Mouse (Mus musculus) embryo, embryonic 10 days (tissue): Measurements from ENCODE around the gene Bik.
A peak's percentile ranks its signal among the peaks of the same experiment; 100 is the strongest.
"Not testable (repeated sequence)": the region's sequence is repeated elsewhere in the genome, so short reads cannot be mapped to it uniquely, and the experiment has no call there.

Source experiments
- DNase-seq: peaks from one replicate; pipeline ENCODE4 v3.0.0-alpha.2; 2015; ENCODE audit warnings: low spot score

The Bik gene

GRCm38 (mm10) chr15:83526424-83527091, at the start of gene Bik:
TSS of gene Bik (plus strand) at chr15:83526862.
- DNase-seq: peak; percentile 74

DNA sequence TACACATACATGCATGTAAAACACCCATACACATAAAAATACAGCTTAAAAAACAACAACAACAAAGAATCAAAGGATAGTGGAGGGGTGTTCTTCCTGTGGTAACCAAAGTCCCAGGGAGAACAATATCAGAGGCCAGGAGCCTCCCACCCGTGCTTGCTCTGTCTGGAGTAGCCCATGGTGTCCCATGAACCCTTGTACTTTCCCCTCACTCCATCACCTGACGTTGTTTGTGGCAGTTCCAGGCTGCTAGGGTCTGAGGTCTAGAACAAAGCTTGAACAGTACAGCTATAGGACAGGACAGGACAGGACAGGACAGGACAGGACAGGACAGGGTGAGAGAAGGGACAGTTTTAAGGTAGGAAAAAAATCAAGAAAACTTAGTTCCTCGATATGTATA, 48.6 kb upstream of the Bik start:
- DNase-seq: no peak

DNA sequence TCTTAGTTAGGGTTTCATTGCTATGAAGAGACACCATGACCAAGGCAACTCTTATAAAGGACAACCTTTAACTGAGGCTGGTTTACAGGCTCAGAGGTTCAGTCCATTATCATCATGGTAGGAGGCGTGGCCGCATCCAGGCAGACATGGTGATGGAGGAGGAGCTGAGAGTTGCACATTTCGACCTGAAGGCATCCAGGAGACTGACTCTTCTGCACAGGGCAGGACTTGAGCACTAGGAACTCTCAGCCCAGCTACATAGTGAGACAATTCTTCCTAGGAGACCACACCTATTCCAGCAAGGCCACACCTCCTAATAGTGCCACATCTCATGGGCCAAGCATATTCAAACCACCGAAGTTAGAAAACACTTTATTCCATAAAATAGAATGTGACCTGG, 46.8 kb upstream of the Bik start:
- no peak for DNase-seq

DNA sequence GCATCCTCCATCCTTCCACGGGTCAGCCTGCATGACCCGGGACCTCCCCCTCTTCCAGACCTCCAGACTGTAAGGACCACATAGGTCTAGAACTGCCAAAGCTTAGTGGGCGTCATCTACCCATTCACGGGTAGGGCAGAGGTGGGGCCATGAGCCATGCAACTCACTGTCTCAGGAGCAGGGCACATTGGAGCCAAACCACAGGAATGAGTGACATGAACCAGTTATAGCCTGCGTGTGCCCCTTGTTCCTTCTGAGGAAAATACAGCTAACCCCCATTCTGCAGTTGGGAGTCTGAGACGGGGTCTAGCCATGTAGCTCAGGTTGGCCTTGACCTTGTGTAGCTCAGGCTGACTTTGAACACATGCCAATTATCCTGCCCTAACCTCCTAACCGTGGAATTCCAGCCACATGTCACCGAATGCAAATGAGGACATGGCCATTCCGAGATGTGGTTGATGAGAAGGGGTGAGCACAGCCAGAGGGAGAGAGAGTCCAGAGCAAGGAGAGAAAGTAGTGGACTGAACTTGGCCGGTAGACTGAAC, 45.4 kb upstream of the Bik start:
- DNase-seq: no peak

DNA sequence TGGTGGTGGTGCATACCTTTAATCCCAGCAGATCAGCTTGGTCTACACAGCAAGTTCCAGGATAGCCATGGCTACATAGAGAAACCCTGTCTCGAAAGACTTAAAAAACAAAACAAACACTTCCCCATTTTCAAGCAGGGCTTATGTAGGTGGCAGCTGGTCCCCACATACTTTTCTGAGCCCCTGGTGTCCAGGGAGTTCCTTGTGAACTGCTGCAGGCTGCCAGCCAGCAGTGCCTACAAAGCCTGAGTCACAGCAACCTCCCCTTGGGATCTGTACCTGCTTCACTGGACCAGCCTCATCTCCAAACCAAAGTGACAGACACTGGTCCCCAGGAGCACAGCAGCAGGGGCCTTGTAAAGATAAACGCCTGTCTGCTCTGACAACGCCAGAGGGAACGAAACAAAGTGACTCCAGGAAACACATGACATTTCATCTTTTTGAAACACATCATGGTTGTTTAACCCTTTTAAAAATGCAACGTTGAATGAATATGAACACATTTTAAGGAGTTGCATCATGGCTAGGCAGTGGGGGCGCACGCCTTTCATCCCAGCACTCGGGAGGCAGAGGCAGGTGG, 43.9 kb upstream of the Bik start:
- DNase-seq: no peak

DNA sequence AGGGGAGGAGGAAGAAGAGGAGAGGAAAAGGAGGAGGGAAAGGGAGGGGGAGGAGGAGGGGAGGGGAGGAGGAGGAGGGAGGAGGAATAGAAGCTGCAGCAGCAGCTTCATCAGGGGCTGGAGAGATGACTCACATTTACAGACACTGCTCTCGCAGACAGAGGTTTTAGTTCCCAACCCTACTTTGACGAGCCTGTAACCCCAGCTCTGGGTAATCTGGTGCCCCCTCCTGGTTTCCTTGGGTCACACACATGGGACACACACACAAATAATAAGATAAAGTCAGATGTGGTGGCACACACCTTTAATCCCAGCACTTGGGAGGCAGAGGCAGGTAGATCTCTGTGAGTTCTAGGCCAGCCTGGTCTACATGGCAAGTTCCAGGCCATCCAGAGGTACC, 43.2 kb upstream of the Bik start:
- no peak for DNase-seq

DNA sequence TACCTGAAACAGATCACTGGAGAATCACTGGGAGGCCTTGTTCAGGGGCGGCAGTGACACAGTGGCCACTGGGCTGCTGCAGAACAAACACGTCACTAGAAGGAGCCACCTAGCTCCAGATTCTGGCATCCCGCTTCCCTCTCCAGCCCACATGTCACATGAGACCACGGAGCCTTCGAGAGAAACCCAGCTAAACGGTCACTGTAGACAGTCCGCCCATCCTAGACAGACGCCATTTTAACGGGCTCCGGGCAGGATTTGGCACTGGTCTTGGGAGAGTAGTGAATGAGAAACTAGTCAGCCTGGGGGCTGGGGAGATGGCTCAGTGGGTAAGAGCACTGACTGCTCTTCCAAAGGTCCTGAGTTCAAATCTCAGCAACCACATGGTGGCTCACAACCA, 42.4 kb upstream of the Bik start:
- no peak for DNase-seq

DNA sequence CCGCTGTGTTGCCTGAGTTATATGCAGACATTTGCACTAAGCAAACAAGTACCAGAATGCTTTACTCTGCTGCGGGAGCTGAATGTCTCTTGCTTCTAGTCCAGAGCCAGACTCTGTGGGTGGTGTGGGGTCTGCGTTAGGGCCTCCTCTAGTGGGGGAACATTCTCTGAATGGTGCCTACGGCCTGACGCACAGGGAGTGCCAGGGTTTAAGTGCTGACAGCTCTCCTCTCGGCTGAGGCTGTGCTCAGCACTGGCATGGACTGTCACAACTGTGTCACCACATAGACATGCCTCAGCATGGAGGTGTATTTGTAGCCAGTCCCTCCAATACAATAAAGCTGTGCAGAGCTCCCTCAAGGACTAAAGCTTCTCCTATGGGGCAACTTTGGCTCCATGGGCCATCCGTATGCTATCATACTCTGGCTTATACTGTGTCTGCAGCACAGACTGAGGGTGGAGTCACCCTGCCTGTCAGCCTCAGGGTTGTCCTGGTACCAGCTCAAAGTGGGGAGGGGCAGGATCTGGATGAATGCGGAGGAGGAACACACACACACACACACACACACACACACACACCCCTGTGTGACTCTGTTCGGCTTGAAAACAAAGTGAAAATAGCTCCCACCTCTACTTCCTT, 39.1 kb upstream of the Bik start:
- no peak for DNase-seq

- no peak for DNase-seq
Measured at GRCm38 (mm10) chr15:83489471-83489870, 37.2 kb upstream of the Bik start.

DNA sequence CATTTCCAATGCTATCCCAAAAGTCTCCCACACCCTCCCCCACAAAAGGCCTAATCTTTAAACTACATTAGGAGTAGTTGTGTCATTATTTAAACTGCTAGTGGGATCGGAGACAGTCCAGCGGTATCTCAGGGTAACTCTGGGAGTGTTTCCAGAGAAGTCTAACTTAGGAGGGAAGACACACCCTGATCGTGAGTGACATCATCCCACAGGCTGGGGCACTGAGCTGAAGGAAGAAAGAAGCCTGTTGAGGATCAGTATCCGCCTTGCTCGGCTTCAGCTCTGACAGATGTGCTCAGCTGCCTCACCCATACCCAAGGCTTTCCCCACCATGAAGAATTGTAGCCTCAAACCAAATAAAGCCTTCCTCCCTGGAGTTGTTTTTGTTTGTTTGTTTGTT, 34.8 kb upstream of the Bik start:
- DNase-seq: no peak

DNA sequence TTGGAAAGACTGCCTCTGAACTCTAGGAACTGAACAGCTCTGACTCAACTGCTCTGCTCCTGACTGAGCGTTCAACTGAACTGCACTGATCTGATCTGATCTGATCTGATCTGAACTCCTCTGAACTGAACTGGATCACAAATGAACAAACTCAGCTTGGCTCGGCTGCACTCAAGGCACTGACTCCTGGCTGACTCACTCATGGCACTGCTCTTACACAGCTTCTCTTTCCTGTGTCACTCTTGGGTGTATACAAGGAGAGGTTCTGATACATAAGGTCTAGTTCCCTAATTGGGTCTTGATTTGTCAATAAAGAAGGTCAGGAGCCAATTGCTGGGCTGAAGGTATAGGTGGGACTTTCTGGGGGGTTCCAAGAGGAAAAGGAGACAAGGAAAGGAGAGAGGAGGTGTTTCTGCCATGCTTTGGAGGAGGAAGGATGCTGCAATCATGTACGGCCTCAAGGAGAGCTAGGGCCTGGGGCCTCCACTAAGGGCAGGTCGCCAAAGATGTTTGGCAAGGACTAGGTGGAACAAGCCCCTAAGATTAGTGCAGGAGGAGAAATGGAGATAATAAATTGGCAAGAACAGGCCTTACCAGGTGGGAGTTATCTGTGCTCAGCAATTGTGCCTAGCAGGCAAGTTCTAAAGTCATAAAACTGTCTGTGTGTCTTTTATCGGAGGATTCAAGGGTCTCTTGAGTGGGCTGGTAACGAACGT, 32.6 kb upstream of the Bik start:
- no peak for DNase-seq

GRCm38 (mm10) chr15:83494572-83494920, 32.1 kb upstream of the Bik start:
- DNase-seq: no peak

GRCm38 (mm10) chr15:83495195-83495594, 31.5 kb upstream of the Bik start:
- no peak for DNase-seq

GRCm38 (mm10) chr15:83495787-83496367, 30.8 kb upstream of the Bik start:
- no peak for DNase-seq

DNA sequence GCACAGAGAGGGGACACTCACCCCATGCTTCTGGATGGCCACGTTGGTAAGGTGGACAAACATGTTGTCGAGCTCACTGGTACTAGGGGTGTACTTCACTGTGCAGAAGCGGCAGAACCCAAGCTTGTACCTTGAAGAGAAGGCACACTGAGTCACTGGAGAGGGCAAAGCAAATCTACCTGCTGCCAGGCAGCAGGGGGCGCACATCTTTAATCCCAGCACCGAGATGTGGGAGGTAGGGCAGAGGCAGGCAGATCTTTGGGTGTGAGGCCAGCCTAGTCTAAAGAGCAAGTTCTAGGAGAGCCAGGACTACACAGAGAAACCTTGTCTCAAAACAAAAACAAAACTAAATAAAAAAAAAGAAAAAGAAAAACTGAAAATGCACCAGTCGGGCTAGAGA, 29.4 kb upstream of the Bik start:
- DNase-seq: no peak

- no peak for DNase-seq
Measured at GRCm38 (mm10) chr15:83499211-83499755, 27.4 kb upstream of the Bik start.

GRCm38 (mm10) chr15:83500352-83500751, 26.3 kb upstream of the Bik start:
- DNase-seq: no peak

- not testable (repeated sequence) for DNase-seq
Measured at GRCm38 (mm10) chr15:83501483-83501882, 25.2 kb upstream of the Bik start.

DNA sequence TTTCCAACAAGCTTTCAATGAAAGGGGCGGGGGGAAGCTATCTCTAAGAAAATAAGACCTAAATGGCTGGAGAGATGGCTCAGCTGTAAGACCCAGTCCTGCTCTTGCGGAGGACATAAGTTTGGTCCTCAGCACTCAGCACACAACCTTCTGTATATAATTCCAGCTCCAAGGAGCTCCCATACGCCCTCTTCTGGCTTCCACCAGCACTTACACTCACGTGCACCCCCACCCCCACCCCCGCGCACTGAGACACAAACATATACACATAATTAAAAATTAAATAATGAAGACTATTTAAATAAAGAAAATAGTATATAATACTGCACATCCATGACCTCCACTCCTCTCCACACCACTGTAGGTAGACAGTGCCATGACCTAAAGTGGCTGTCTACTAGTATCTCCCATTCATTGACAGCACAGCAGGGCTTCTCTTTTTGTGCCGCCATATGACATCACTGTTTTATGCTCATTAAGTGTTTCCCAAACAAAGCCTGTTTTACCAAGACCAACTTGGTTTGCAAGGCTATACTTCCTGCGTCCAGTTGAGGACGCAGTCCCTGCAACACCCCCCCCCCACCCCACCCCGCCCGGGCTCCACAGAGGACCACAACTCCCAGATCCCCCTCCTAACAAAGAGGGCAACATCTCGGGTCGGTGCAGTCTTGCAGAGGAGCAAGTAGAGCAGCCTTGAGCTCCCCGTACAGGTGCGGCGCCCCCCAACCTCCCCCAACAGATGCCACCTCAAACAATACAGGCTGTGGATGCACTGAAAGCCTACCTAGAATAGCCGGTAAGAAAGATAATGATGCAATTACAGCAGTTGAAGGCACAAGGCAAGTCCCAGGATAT, 16.5 kb upstream of the Bik start:
- DNase-seq: no peak

GRCm38 (mm10) chr15:83510805-83511405, 15.8 kb upstream of the Bik start, which contains the start of gene Ttll1:
TSS of gene Ttll1 (minus strand) at chr15:83510893.
- DNase-seq: peak; percentile 96
